Mouse (Mus musculus): Measurements from ENCODE around the gene Lrrn1.

Lrrn1 gene

GRCm38 (mm10) chr6:107583759-107584383, 54.3 kb downstream of the Lrrn1 start:
- no peak for DNase-seq (ENCODE audit: low read depth, low spot score)

GRCm38 (mm10) chr6:107605151-107605550, 75.6 kb downstream of the Lrrn1 start:
- DNase-seq (ENCODE audit: low read depth, low spot score), result no peak

DNA sequence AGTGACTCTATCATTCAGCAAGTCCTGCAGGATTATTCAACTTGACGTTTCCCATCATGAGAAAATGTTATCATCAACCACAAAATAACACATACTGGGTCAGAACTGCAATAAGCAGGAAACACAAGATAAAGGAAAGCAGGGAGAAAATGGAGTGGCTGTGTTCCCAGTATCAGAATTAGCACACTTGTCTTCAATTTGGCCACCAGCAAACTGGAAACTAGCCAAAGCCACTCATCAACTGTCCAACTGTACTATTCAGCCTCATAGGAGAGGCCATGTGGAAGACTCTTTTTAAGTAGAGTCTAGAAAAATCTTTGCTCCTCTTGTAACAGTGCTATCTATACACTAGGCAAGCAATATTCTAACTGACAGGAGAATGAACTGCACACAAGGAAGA, 84.7 kb downstream of the Lrrn1 start:
- DNase-seq (ENCODE audit: low read depth, low spot score), result no peak
